Mouse (Mus musculus) lung, adult 2 months (tissue): ENCODE data around the gene Specc1l.

Source experiments
- CTCF ChIP-seq: fragments of 200-500 bp; IDR thresholded peaks from 2 replicates; pipeline ENCODE4 v1.5.1; 2011; ENCODE audit warnings: mild to moderate bottlenecking, low read length, control low read depth; ENCODE audit not compliant: insufficient read depth
- POLR2A ChIP-seq: fragments of 200-500 bp; IDR thresholded peaks from 2 replicates; pipeline ENCODE4 v1.6.1; 2011; ENCODE audit warnings: low read depth, mild to moderate bottlenecking, control low read depth, low read length, borderline replicate concordance; ENCODE audit errors: extremely low read depth

DNA sequence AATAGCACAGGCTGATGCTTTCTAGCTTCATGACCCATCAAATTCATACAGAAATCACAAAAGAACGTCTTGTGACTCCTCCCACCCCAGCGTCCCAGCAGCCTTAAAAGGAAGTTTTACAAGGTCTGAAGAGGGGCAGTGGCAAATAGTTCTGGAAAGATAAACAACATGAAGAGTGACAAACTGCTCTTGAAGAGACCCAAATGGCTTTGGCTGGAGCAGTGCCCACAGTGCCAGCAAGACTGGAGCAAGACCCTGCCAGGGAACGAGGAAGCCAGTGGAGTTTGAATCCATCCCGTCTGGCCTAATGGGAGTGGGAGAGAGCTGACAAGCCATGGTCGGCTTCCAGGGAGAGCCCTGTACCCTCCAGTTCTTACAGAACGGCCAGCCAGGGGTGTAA, 25.3 kb upstream of the Specc1l start:
- TF ChIP-seq CTCF (no peak), POLR2A (no peak)
